Mouse (Mus musculus): ENCODE measurements around the gene Mgst3.
"Not testable (repeated sequence)": the region's sequence is repeated elsewhere in the genome, so short reads cannot be mapped to it uniquely, and the experiment has no call there.

DNA sequence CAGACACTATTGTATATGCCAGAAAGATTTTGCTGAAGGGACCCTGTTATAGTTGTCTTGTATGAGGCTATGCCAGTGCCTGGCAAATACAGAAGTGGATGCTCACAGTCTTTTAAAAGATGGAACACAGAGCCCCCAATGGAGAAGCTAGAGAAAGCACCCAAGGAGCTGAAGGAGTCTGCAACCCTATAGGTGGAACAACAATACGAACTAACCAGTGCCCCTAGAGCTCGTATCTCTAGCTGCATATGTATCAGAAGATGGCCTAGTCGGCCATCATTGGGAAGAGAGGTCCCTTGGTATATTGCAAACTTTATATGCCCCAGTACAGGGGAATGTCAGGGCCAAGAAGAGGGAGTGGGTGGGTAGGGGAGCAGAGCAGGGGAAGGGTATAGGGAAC, 44.4 kb downstream of the Mgst3 start:
- TF ChIP-seq CTCF (IDR thresholded peaks at IDR 0.05; ENCODE audit: borderline replicate concordance, control insufficient read depth, extremely low read depth, insufficient read depth, low read length, poor library complexity); POLR2A (IDR thresholded peaks at IDR 0.05; ENCODE audit: control insufficient read depth, extremely low read depth, insufficient read depth, low read length, poor library complexity): not testable (repeated sequence)

All from thymus, adult 2 months (tissue).